Mouse (Mus musculus): ENCODE measurements around the gene Nbl1.

GRCm38 (mm10) chr4:139095406-139095805, 2.6 kb upstream of the Nbl1 start:
- TF ChIP-seq POLR2A (IDR thresholded peaks at IDR 0.05; ENCODE audit: control insufficient read depth, low read depth, low read length) (no peak), CTCF (IDR thresholded peaks at IDR 0.05; ENCODE audit: control insufficient read depth, insufficient read depth, insufficient replicate concordance, low read depth, low read length) (no peak)

All from testis, adult 2 months (tissue).